Mouse (Mus musculus) small intestine, adult 2 months (tissue): ENCODE measurements around the gene Olfr539.

Source experiments
- CTCF ChIP-seq: fragments of 200-500 bp; IDR thresholded peaks from 2 replicates; pipeline ENCODE4 v1.5.1; 2012; ENCODE audit warnings: low read depth, mild to moderate bottlenecking, control low read depth, inconsistent platforms, low read length, moderate library complexity, mixed read lengths; ENCODE audit not compliant: insufficient replicate concordance, insufficient read length; ENCODE audit errors: extremely low read depth
- POLR2A ChIP-seq: fragments of 200-500 bp; IDR thresholded peaks from 2 replicates; pipeline ENCODE4 v1.6.1; 2012; ENCODE audit warnings: low read depth, mild to moderate bottlenecking, control low read depth, inconsistent platforms, low read length, moderate library complexity

DNA sequence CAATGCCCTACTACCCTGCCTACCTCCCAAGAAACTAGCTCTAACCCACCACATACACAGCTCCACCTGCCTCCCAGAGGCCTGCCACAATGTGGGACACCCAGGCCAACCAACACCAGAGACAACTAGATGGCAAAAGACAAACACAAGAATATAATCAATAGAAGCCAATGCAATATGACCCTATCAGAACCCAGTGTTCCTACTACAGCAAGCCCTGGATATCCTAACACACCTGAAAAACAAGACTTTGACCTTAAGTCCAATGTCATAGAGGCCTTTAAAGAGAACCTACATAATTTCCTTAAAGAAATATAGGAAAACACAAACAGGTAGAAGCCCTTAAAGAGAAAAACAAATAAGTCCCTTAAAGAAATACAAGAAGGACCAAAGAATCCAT, 65.8 kb downstream of the Olfr539 start:
- TF ChIP-seq POLR2A = no peak
- TF ChIP-seq CTCF = no peak
